Mouse (Mus musculus) embryonic facial prominence, embryonic 13.5 days (tissue): ENCODE measurements around the gene Nectin4. TPM values are rescaled to one million over a fixed set of nuclear protein-coding genes. Genes with fewer than 3 reads are reported as not detected.

ENCODE experiments used
- polyA plus RNA-seq: library from polyadenylated mRNA; unstranded; fragments of >200 nt; fragmentation: Nextera tagmentation; extraction: Ambion mirVana; gene quantifications from 2 replicates; pipeline ENCODE4 v1.2.1, GENCODE M21; 2015

Gene Nectin4
- polyA plus RNA-seq, 1 experiment from 2014 or later: 21.6 TPM

Other genes with a start within 250 kb of the Nectin4 start
- gene Sdhc, start 219.5 kb upstream of the Nectin4 start, polyA plus RNA-seq: 249 and 258 TPM in 2 replicates
- 7.7 and 9.4 TPM in 2 replicates for gene Mpz, start 219.4 kb upstream of the Nectin4 start, polyA plus RNA-seq
- gene Pcp4l1, start 173.8 kb upstream of the Nectin4 start, polyA plus RNA-seq: 20.6 and 25.2 TPM in 2 replicates
- 0.10 and 0.28 TPM in 2 replicates for gene Nr1i3, start 156.1 kb upstream of the Nectin4 start, polyA plus RNA-seq
- 30.2 and 30.9 TPM in 2 replicates for gene Tomm40l, start 147.6 kb upstream of the Nectin4 start, polyA plus RNA-seq
- gene Apoa2, start 145.0 kb upstream of the Nectin4 start, polyA plus RNA-seq: 0.80 and 56.2 TPM in 2 replicates
- 40.7 and 41.9 TPM in 2 replicates for gene Fcer1g, start 135.7 kb upstream of the Nectin4 start, polyA plus RNA-seq
- 23.6 and 25.6 TPM in 2 replicates for gene Adamts4, start 119.7 kb upstream of the Nectin4 start, polyA plus RNA-seq
- gene Ndufs2, start 118.7 kb upstream of the Nectin4 start, polyA plus RNA-seq: 232 and 248 TPM in 2 replicates
- gene B4galt3, start 99.8 kb upstream of the Nectin4 start, polyA plus RNA-seq: 82.1 and 84.2 TPM in 2 replicates
- 60.5 and 64.9 TPM in 2 replicates for gene Ppox, start 88.9 kb upstream of the Nectin4 start, polyA plus RNA-seq
- 116 and 127 TPM in 2 replicates for gene Usp21, start 82.1 kb upstream of the Nectin4 start, polyA plus RNA-seq
- gene Ufc1, start 75.1 kb upstream of the Nectin4 start, polyA plus RNA-seq: 109 and 118 TPM in 2 replicates
- 58.4 and 59.6 TPM in 2 replicates for gene Dedd, start 41.0 kb upstream of the Nectin4 start, polyA plus RNA-seq
- gene Nit1, start 24.5 kb upstream of the Nectin4 start, polyA plus RNA-seq: 43.4 and 44.9 TPM in 2 replicates
- gene Pfdn2, start 24.4 kb upstream of the Nectin4 start, polyA plus RNA-seq: 119 and 125 TPM in 2 replicates
- gene Klhdc9, start 9.3 kb upstream of the Nectin4 start, polyA plus RNA-seq: 1.2 and 1.9 TPM in 2 replicates
- gene Arhgap30, start 18.9 kb downstream of the Nectin4 start, polyA plus RNA-seq: 1.1 and 1.3 TPM in 2 replicates
- gene Usf1, start 41.2 kb downstream of the Nectin4 start, polyA plus RNA-seq: 95.6 and 108 TPM in 2 replicates
- gene Tstd1, start 48.8 kb downstream of the Nectin4 start, polyA plus RNA-seq: 8.1 and 8.5 TPM in 2 replicates
- gene F11r, start 67.4 kb downstream of the Nectin4 start, polyA plus RNA-seq: 39.2 TPM in 2 replicates
- gene Alyref2, start 133.4 kb downstream of the Nectin4 start, polyA plus RNA-seq: 14.7 and 14.9 TPM in 2 replicates
- gene Itln1, start 165.2 kb downstream of the Nectin4 start, polyA plus RNA-seq: 0.23 TPM in 1 of 2 replicates, not detected in the other
- gene Cd244a, start 189.1 kb downstream of the Nectin4 start, polyA plus RNA-seq: 0.17 TPM in 1 of 2 replicates, not detected in the other
- gene Ly9, start 237.3 kb downstream of the Nectin4 start, polyA plus RNA-seq: 0.45 and 0.52 TPM in 2 replicates